Mouse (Mus musculus) lung, postnatal 0 days (tissue): ENCODE measurements at regions not wholly inside any gene's neighbourhood (a gene's known extent, or its start where the extent isn't known, plus 50 kb on each side); places are given as distances from the start of the nearest gene placed in this dataset.

Source experiments
- CTCF ChIP-seq: IDR thresholded peaks from 2 replicates; pipeline ENCODE4 v1.5.1; 2016; ENCODE audit warnings: antibody characterized with exemption, mild to moderate bottlenecking
- EP300 ChIP-seq: IDR thresholded peaks from 2 replicates; pipeline ENCODE4 v1.6.1; 2016; ENCODE audit warnings: antibody characterized with exemption, mild to moderate bottlenecking, control low read depth

GRCm38 (mm10) chr11:71929716-71930488 lies 107.4 kb downstream of the Aipl1 start:
- TF ChIP-seq CTCF: no peak
- no peak for TF ChIP-seq EP300
